Mouse (Mus musculus): Measurements from ENCODE around the gene Il21. TPM values are rescaled to one million over a fixed set of nuclear protein-coding genes. Genes with fewer than 3 reads are reported as not detected.

The Il21 gene
- polyA plus RNA-seq, 1 experiment from 2014 or later: not detected

- no peak for ATAC-seq (ENCODE audit: insufficient read depth)
- no peak for DNase-seq
- WGBS: 83% methylated on average over 5 of the region's 5 CpGs
- no peaks in the 10 kb centered on the region for H3K27me3 ChIP-seq (ENCODE audit: insufficient read depth, low read length)
- no peak overlapping the region for H3K27ac ChIP-seq (ENCODE audit: low read depth)
- no peaks in the 10 kb centered on the region for H3K9me3 ChIP-seq (ENCODE audit: low read depth, low read length)
- H3K4me1 ChIP-seq (ENCODE audit: insufficient read depth): no peaks in the 10 kb centered on the region
- no peak overlapping the region for H3K4me3 ChIP-seq (ENCODE audit: low read depth, low read length)
- no peaks in the 10 kb centered on the region for H3K36me3 ChIP-seq (ENCODE audit: insufficient read depth)
- H3K4me2 ChIP-seq: no peak overlapping the region
- no peak overlapping the region for H3K9ac ChIP-seq
- TF ChIP-seq CTCF (IDR thresholded peaks at IDR 0.05; ENCODE audit: low read depth): no peak
These were observed 34.1 kb downstream of the Il21 start for GRCm38 (mm10) chr3:37198302-37198701.

DNA sequence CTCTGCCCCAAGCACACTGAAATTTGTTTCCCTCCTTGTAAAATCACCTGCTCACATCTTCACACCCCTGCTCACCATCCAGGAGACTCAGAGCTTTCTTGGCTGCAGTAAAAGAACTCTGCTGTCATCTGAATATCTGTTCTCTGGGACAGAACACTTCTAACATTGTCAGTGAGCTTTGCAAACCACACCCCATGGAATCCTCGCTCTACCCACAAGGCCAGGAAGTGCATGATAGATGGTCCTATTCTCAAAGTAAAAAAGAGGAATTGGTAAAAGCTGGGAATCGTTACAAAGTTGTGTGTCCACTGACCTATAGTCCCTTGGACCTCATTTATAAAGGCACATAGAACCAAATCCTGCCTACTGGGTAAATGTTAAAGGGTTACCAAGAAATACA is 40.5 kb downstream of the Il21 start:
- Histone ChIP-seq H3K4me3 (ENCODE audit: low read depth, low read length) (no peak overlapping the region), H3K9ac (no peak overlapping the region), H3K4me1 (ENCODE audit: insufficient read depth) (no peaks in the 10 kb centered on the region), H3K27ac (ENCODE audit: low read depth) (no peak overlapping the region), H3K4me2 (no peak overlapping the region), H3K9me3 (ENCODE audit: low read depth, low read length) (no peaks in the 10 kb centered on the region), H3K36me3 (ENCODE audit: insufficient read depth) (no peaks in the 10 kb centered on the region), H3K27me3 (ENCODE audit: insufficient read depth, low read length) (no peaks in the 10 kb centered on the region)
- TF ChIP-seq CTCF (IDR thresholded peaks at IDR 0.05; ENCODE audit: low read depth): no peak
- ATAC-seq (ENCODE audit: insufficient read depth) (no peak), DNase-seq (no peak)
- WGBS: 31% methylated on average over 2 of the region's 2 CpGs

- Histone ChIP-seq H3K9ac (no peak overlapping the region), H3K4me1 (ENCODE audit: insufficient read depth) (no peaks in the 10 kb centered on the region), H3K27ac (ENCODE audit: low read depth) (no peak overlapping the region), H3K9me3 (ENCODE audit: low read depth, low read length) (no peaks in the 10 kb centered on the region), H3K27me3 (ENCODE audit: insufficient read depth, low read length) (no peaks in the 10 kb centered on the region), H3K4me2 (no peak overlapping the region), H3K36me3 (ENCODE audit: insufficient read depth) (no peaks in the 10 kb centered on the region), H3K4me3 (ENCODE audit: low read depth, low read length) (no peak overlapping the region)
- ATAC-seq (ENCODE audit: insufficient read depth) (no peak), DNase-seq (no peak)
- TF ChIP-seq CTCF (IDR thresholded peaks at IDR 0.05; ENCODE audit: low read depth): no peak
- WGBS: 84% methylated on average over 1 of the region's 1 CpGs
These were observed 46.9 kb downstream of the Il21 start for GRCm38 (mm10) chr3:37185534-37185933.

DNA sequence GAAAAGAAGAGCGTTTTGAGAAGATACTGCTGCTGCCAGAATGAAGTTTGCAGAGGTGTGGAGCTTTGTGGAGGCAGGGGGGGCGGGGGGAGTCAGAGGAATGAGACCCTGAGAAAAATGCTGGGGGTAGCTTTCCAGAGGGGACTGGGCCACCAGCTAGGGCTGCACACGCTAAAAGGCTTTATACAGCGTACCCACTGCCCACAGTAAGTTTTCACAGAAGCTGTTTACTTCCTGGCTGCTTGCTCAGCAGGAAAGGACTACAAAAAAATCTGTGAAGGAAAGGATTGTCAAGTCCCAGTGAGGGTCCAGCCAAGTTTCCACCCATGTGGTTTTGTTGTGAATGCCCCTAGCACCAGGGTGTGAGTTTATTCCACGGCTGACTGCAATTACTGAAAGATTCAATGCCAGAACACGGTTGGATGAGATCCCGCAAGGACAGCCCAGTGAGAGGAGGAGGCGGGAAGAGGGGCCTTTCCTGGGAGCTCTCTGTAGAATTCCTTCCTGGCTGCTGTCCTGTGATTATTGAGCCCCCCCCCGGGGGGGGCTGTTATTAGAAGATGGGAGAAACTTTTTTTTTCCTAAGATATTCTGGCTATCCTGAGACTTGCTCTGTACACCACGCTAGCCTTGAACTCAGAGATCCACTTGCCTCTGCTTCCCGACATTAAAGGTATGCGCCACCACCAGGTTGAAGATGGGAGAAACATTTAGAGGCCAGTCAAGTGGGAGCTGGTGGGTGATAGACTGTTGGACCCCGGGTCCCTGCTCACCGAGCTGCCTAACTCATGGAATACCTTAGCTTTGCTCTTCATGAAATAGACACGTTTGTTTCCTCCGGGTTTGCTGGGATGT is 49.8 kb downstream of the Il21 start:
- WGBS: 37% methylated on average over 16 of the region's 16 CpGs
- peak; percentile 74 for DNase-seq
- peak; percentile 71 for ATAC-seq (ENCODE audit: insufficient read depth)

DNA sequence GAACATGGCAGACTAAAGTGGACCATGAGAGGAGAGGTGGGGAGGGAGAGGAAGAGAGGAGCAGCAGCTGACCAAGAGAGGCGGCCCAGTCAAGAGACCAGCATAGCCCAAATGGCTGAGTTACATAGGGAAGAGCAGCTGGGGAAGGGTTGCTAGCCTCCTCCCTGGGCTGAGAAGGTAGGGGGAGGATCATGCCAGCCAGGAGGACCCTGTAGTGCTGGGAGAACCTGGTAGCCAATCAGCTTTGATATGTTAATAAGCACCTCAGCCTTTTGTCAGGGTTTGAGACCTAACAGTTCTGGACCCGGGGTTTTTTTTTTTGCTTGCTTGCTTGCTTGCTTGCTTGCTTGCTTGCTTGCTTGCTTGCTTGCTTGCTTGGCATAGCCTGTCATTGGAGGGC is 51.4 kb downstream of the Il21 start:
- WGBS: 28% methylated on average over 2 of the region's 2 CpGs
- no peak overlapping the region for H3K27ac ChIP-seq (ENCODE audit: low read depth)
- ATAC-seq (ENCODE audit: insufficient read depth): no peak

More for the DNA sequence above, 49.8 kb downstream of the Il21 start:
- Histone ChIP-seq H3K4me2 (no peak overlapping the region), H3K4me1 (ENCODE audit: insufficient read depth) (no peaks in the 10 kb centered on the region), H3K4me3 (ENCODE audit: low read depth, low read length) (no peak overlapping the region), H3K27me3 (ENCODE audit: insufficient read depth, low read length) (no peaks in the 10 kb centered on the region), H3K9me3 (ENCODE audit: low read depth, low read length) (no peaks in the 10 kb centered on the region), H3K36me3 (ENCODE audit: insufficient read depth) (no peaks in the 10 kb centered on the region), H3K27ac (ENCODE audit: low read depth) (0 out of 2 replicates have a peak overlapping the region, but pooled peaks have one; percentile 26), H3K9ac (no peak overlapping the region)
- no peak for TF ChIP-seq CTCF (IDR thresholded peaks at IDR 0.05; ENCODE audit: low read depth)

GRCm38 (mm10) chr3:37180039-37180743 is 52.2 kb downstream of the Il21 start:
- peak; percentile 39; the same call in 1 of the 2 replicates for TF ChIP-seq CTCF (IDR thresholded peaks at IDR 0.05; ENCODE audit: low read depth)
- no peaks in the 10 kb centered on the region for H3K36me3 ChIP-seq (ENCODE audit: insufficient read depth)
- WGBS: 72% methylated on average over 12 of the region's 12 CpGs
- H3K4me1 ChIP-seq (ENCODE audit: insufficient read depth): no peaks in the 10 kb centered on the region
- H3K9me3 ChIP-seq (ENCODE audit: low read depth, low read length): no peaks in the 10 kb centered on the region
- ATAC-seq (ENCODE audit: insufficient read depth) (no peak), DNase-seq (peak; percentile 23)
- no peak overlapping the region for H3K27ac ChIP-seq (ENCODE audit: low read depth)
- no peak overlapping the region for H3K4me2 ChIP-seq
- H3K4me3 ChIP-seq (ENCODE audit: low read depth, low read length): no peak overlapping the region
- H3K27me3 ChIP-seq (ENCODE audit: insufficient read depth, low read length): no peaks in the 10 kb centered on the region
- H3K9ac ChIP-seq: no peak overlapping the region

More for the DNA sequence above, 51.4 kb downstream of the Il21 start:
- Histone ChIP-seq H3K27me3 (ENCODE audit: insufficient read depth, low read length) (no peaks in the 10 kb centered on the region), H3K36me3 (ENCODE audit: insufficient read depth) (no peaks in the 10 kb centered on the region), H3K4me3 (ENCODE audit: low read depth, low read length) (no peak overlapping the region), H3K4me2 (no peak overlapping the region), H3K9me3 (ENCODE audit: low read depth, low read length) (no peaks in the 10 kb centered on the region), H3K4me1 (ENCODE audit: insufficient read depth) (no peaks in the 10 kb centered on the region), H3K9ac (no peak overlapping the region)
- DNase-seq: no peak
- TF ChIP-seq CTCF (IDR thresholded peaks at IDR 0.05; ENCODE audit: low read depth): no peak

DNA sequence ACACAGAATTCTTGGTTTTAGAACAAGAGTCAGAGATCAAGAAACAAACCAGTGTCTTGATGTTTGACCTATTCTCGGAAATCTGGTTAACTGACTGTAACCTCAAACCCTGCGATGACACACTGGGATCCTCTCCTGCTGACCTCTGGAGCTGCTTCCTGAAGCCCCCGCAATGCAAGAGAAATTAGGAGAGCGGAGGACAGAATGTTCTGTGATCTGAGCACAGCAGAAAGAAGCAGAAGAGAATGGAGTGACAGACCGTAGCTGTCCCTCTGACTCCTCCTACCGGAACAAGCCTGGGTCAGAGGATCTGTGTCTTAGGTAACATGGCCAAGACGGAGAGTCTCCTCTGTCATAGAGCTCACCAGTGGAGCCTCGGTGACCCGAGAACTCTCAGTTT is 53.0 kb downstream of the Il21 start:
- H3K27ac ChIP-seq (ENCODE audit: low read depth): no peak overlapping the region
- no peak for TF ChIP-seq CTCF (IDR thresholded peaks at IDR 0.05; ENCODE audit: low read depth)
- 82% methylated on average over 9 of the region's 9 CpGs for WGBS
- no peaks in the 10 kb centered on the region for H3K36me3 ChIP-seq (ENCODE audit: insufficient read depth)
- H3K4me3 ChIP-seq (ENCODE audit: low read depth, low read length): no peak overlapping the region
- no peak overlapping the region for H3K4me2 ChIP-seq
- H3K27me3 ChIP-seq (ENCODE audit: insufficient read depth, low read length): no peaks in the 10 kb centered on the region
- no peaks in the 10 kb centered on the region for H3K9me3 ChIP-seq (ENCODE audit: low read depth, low read length)
- ATAC-seq (ENCODE audit: insufficient read depth) (no peak), DNase-seq (no peak)
- H3K9ac ChIP-seq: no peak overlapping the region
- H3K4me1 ChIP-seq (ENCODE audit: insufficient read depth): no peaks in the 10 kb centered on the region

Measured in lung, embryonic 14.5 days (tissue).